Mouse (Mus musculus): ENCODE measurements around the gene Vat1.
A peak's percentile ranks its signal among the peaks of the same experiment; 100 is the strongest.
"Not testable (repeated sequence)": the region's sequence is repeated elsewhere in the genome, so short reads cannot be mapped to it uniquely, and the experiment has no call there.

Vat1 gene

DNA sequence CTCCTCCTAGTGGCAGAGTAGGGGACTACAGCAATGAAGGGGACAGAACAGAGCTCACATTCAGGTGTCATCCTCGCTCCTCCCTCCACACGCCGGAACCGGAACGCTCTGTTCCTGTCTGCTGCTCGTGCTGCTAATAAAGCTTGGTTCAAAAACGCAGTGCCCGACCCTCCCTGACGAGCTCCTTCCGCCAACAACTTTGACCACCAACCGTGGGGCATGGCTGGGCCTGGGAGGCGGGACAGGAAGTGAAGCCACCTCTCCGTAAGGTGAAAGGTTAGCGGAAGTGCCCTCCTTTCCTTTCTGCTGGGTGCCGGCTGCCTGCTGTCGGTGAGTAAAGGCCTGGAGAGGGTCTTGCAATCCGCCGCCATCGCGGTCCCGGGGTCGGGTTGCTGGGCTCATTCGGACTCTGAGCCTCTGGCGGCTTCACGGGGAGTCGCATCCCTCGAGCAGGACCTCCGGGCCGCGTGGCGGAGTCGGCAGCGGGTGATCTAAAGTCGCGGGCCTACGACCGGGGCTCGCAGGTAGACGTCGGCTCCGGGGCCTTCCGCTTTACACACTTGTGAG, 23.8 kb downstream of the Vat1 start, which contains the start of gene Rpl27:
Gene Rpl27, plus strand, starts transcription at position 172 of the 567 bp plus-strand sequence.
- DNase-seq (ENCODE audit: low read depth, low spot score) = peak; percentile 100

DNA sequence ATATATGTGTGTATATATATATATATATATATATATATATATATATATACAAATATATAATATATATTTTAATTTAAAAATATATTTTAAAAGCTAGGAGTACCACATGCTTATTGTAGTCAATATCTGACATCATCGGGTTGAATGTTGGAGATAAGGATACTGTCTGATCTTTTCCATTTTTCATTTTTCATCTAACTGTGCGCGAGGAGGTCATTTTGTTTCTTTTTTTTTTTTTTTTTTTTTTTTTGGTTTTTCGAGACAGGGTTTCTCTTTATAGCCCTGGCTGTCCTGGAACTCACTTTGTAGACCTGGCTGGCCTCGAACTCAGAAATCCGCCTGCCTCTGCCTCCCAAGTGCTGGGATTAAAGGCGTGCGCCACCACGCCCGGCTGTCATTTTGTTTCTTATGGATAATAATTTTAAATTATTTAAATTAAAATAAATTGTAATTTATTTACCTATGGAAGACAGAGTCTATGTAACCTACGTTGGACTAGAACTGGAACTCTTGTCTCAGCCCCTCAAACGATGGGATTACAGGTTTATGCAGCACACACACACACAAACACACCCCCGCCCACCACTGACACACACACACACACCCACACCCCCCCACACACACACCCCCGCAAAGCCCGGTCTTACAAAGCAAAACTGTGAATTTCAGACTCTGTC, 24.4 kb downstream of the Vat1 start:
- not testable (repeated sequence) for DNase-seq (ENCODE audit: low read depth, low spot score)

DNA sequence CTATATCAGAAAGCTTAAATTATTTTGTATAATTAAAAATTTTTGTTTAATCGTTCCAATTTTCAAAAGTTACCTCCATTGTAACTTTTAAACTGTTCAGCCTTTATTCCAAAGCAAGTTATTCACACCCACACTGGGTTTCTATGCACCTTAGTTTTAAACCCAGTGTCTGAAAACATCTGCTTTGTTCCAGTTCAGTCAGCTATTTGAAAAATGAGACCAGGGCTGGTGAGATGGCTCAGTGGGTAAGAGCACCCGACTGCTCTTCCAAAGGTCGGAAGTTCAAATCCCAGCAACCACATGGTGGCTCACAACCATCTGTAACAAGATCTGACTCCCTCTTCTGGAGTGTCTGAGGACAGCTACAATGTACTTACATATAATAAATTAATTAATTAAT, 28.0 kb downstream of the Vat1 start:
- not testable (repeated sequence) for DNase-seq (ENCODE audit: low read depth, low spot score)

DNA sequence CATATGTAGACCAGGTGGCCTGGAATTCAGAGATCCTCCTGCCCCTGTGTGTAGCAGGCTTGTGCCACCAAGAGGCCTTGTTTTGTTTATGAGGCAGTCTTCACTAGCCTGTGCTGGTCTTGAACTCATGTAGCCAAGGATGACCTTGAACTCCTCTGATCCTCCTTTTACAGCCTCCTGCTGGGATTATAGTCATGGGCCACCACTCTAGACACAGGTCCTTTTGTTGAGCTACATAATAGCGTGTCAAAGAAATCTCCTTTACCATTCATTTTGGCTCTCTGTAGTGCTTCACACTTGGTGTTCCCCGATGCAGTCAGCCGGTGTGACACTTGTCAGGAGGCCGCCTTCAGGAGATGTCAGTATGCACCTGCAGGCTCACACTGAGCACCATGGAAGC, 29.1 kb downstream of the Vat1 start:
- DNase-seq (ENCODE audit: low read depth, low spot score) = no peak

DNA sequence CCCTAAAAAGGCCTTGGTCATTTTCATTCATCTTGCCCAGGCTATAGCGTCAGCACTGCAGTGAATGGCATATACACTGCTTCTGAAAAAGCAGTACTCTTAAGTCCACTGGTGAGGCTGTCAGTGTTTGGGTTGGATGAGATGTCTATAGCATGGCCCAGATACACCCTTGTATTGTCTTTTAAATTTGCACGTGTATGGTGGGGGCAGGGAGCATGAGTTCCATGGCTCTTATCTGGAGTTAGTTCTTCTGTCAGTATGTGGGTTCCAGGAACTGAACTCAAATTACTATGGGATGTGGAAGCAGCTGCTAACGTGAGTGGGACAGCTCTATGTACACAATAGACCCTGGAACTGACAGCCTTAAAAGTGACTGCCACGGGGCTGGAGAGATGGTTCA, 30.2 kb downstream of the Vat1 start:
- DNase-seq (ENCODE audit: low read depth, low spot score) = no peak

DNA sequence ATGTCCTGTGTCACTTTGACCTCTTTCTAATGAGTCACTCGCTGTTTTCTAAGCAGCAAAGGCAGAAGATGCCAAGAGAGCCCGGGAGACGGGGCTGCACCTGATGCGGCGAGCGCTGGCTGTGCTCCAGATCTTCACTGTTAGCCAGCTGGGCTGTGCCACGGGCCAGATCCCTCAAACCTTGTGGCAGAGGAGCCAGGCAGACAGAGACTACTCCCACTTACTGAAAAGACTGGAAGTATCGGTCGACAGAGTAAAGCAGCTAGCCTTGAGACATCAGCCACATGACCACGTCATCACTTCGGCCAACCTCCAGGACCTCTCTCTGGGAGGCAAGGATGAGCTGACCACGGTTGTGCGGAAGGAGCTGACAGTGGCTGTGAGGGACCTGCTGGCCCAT, 32.6 kb downstream of the Vat1 start:
- DNase-seq (ENCODE audit: low read depth, low spot score) = no peak

DNA sequence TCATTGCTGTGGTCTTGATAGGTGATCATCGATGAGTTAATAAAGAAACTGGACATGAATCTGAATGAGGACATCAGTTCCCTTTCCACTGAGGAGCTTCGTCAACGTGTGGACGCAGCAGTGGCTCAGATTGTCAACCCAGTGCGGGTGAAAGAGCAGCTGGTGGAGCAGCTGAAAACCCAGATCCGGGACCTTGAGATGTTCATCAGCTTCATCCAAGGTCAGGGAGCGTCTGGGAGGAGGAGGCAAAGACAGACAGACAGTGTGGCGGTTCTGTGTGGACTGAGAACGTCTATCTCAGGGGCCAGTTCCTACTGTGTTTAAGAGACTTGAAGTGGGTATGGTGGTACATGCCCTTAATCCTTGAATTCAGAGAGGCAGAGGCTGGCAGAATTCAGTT, 34.7 kb downstream of the Vat1 start:
- no peak for DNase-seq (ENCODE audit: low read depth, low spot score)

DNA sequence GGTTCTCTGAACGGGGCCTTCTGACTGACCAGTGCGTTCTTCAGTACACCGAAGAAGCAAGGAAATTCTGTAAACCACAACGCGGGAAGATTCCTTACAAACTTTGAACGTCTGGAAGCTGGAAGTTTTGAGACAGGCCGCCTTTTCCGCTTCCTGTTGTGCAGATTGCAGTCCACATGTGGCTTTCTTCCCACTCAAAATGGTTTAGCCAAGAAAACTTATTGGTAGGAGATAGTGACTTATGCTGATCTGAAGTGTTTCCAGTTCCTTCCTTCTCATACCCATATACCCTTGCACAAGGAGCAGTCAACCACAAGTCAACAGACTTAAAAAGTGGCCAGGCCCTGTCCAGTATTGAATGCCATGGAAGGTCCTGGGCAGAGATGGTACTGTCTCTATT, 39.9 kb downstream of the Vat1 start:
- no peak for DNase-seq (ENCODE audit: low read depth, low spot score)

DNA sequence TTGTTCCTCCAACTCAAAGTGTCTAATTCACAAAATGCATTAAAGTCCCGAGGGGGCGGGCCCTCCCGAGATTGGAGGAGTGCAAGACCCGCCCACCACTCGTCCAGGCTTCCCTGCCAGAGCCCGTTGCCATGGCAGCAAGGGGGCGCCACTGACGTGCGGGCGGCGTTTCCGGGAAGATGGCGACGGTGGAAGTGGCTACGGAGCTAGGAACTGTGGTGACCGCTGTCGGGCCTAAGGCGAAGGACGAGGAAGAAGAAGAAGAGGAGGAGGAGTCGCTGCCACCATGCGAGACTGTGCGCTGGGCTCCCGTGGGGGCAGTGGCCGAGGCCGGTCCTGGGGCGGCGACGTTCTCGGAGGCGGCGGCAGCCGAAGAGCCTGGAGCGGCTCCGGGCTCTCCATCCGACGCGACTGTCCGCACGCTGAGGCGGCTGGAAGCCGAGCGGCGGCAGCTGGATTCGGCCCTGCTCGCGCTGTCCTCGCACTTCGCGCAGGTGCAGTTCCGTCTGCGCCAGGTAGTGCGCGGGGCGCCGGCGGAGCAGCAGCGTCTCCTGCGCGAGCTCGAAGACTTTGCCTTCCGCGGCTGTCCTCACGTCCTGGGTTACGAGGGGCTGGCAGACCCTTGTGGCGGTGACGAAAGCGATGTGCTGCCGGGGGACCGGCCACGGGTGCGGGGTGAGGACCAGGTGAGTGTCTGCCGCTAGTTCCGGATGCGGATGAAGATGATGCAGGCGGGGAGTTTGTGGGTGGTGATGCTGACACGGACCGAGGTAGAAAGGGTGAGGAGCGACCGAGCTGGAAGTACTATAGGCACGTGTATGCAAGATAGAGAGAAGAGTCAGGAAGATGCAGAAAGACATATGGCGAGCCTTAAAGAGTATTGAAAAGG, 40.9 kb downstream of the Vat1 start, which contains the start of the genes Rundc1 and Ptges3l:
Gene Rundc1, plus strand, starts transcription at position 161 of the 889 bp plus-strand sequence.
Gene Ptges3l, minus strand, starts transcription at position 409 of the 889 bp plus-strand sequence.
- peak; percentile 88 for DNase-seq (ENCODE audit: low read depth, low spot score)

DNA sequence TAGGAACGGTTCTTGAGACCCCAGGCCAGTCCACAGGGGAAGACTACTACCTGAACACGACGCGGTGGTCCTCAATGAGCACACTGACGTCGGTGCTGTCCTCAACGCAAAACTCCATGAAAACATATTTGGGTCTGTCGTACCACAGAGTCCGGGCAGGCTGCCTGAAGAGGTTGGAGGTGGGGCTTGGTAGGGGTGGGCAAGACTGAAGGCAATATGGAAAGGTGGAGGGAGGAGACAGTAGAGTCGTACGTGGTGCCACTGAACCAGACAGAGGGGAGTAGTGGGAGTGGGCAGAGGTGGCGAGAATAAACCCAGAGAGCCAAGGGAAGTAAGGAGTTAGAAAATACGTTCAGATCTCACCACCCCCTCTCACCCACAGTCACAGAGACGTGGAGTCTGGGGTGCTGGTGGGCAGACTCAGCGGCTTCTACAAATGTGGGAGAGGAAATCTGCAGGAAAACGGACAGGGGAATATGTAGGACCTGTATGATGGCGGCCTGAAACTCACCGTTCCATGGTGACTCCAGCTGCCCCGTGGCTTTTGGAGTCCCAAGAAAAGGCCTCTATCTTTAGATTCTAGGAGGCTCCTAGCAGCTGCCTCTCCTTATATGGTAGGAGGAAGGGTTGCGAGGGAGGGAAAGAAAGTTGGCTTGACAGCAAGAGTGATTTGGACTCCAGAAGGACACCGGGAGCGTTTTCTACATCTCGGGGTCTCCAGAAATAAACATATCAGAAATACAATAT, 41.8 kb downstream of the Vat1 start, which contains the start of gene Gm27029:
Gene Gm27029, minus strand, starts transcription at position 692 of the 747 bp plus-strand sequence.
- no peak for DNase-seq (ENCODE audit: low read depth, low spot score)

DNA sequence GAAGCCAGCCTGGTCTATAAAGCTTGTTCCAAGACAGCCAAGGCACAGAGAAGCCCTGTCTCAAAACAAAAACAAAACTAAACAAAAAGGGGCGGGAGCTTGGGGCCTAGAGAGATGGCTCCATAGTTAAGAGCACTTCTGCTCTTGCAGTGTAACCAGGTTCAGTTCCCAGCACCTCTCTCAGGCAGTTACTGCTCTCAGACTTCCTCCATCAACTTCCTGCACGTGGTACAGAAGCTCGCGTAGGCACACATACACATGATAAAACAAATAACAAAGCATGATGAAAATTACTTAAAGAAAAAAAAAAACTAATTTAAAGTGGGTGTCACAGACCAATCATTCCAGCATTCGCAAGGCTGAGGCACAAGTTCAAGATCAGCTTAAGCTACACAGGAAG, 45.9 kb downstream of the Vat1 start:
- no peak for DNase-seq (ENCODE audit: low read depth, low spot score)

DNA sequence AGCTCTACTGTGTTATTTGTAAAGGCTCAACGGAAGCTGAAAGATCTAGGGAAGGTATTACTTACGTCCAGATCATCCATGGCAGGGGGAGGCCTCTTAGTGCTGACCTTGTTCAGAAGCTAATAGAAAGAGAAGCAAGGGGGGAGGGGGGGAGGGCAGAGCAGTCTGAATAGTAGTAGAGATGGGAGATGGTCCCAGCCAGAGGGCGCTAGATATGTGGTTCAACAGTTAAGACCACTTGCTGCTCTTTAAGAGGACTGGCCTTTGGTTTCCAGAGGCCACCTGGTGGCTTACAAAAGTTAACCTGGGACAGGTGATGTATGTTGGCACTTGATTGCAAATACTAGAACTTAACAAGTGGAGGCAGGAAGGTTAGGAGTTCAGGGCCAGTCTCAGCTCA, 46.4 kb downstream of the Vat1 start:
- no peak for DNase-seq (ENCODE audit: low read depth, low spot score)

DNA sequence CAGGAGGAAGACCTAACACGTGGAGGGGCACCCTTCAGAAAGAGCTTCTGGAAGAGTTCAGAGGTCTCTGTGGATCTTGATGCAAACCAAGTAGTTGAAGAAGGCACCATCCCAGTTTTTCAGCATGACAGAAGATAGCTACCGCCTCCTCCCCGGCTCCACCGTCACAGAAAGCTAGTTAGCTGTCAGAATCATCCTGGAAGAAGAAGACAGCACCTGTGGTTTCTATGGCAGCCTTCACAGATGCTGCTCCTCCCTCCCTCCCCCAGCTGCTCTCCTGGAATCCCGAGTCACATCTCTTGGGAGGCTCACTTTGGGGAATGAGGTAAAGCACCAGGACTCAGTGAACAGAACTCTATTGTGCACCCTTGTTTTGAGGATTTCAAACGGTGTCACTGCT, 47.0 kb downstream of the Vat1 start:
- no peak for DNase-seq (ENCODE audit: low read depth, low spot score)

DNA sequence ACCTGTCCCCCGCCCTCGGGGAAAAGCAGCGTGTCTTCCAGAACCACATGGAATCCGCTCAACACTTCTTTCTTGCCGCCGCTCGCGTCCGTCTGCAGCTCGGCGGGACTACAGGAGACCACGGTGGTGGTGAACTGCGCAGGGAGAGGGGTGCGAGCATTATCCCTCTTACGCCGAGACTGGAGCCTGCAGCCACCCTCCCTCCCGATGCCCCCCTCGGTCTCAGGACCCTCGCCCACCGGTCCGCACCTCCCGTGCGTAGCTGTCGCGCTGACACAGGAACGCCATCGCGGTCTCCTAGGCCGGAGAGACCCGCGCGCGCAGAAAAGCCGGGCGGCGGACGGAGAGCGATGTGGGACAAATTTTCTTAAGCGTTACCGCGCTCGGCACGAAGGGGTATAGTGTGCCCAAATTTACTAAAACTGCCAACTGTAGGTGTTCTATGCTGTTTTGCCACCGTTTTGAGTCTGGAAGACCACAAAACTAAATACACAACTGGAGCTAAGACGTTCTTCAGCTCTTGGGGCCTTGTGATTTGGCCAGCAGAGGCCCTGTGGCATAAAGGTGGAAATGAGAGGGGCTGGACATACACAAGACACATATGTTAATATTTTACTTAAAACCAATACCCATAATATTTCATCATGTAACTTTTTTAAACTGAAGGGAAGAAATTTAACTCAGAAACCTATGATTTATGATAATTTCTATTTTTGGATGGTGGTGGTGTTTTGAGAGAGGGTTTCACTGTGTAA, 48.8 kb downstream of the Vat1 start, which contains the start of gene Aarsd1:
Gene Aarsd1, minus strand, starts transcription at position 515 of the 755 bp plus-strand sequence.
- peak; percentile 65 for DNase-seq (ENCODE audit: low read depth, low spot score)

DNA sequence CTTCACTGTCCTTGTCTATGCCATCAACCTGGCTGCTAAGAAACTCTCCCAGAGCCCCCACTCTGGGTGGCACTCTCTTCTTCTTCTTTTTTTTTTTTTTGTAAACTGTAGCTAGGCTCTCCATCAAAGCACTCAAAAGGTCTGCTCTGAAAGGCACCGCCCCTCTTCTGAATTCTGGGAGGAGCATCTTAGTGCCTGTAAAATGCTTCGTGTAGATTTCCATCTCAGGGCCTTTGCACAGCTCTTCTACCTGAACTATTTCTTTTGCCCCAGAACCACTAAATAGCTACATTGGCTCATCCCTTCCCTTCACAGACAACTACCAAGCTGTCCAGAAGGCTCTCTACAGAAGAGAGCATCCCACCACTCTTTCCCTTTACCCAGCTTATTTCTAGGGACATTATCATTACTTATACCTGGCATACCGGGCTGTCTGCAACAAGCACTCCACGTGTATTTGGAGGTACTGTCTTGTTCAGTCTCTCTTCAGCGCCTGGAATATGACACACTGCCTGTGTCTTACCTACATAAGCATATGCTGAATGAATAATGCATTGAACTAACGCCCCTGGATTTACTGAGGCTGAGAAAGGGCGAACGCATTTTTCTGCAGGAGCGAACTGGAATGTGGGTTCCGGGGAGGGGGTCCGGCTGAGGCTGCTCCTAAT, 49.5 kb downstream of the Vat1 start:
- no peak for DNase-seq (ENCODE audit: low read depth, low spot score)

DNA sequence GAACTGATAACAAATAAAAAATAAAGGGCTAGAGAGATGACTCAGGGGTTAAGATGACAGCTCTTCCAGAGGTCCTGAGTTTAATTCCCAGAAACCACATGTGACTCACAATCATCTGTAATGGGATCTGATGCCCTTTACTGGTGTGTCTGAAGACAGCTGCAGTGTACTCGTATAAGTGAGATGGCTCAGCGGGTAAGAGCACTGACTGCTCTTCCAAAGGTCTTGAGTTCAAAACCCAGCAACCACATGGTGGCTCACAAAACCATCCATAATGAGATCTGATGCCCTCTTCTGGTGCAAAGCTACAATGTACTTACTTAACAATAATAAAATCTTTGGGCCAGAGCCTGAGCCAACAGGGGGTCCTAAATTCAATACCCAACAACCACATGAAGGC, 50.7 kb downstream of the Vat1 start:
- no peak for DNase-seq (ENCODE audit: low read depth, low spot score)

Measured in brain, embryonic 18.5 days (tissue).